Mouse (Mus musculus) cerebellum, adult 2 months (tissue): ENCODE results near the gene Aes.

Experiments used
- CTCF ChIP-seq: fragments of 200-500 bp; IDR thresholded peaks from 2 replicates; pipeline ENCODE4 v1.5.1; 2011; ENCODE audit warnings: low read depth, mild to moderate bottlenecking, control low read depth, low read length, moderate library complexity, borderline replicate concordance; ENCODE audit not compliant: insufficient read depth
- POLR2A ChIP-seq: fragments of 200-500 bp; IDR thresholded peaks from 2 replicates; pipeline ENCODE4 v1.6.1; 2011; ENCODE audit warnings: low read length, control low read depth, borderline replicate concordance; ENCODE audit not compliant: insufficient read depth

- TF ChIP-seq CTCF: no peak
- no peak for TF ChIP-seq POLR2A
These were observed 35.7 kb upstream of the Aes start for GRCm38 (mm10) chr10:81523570-81523969.
